ENCODE assay signal across 11 mouse cellular contexts in the genomic region with DNA sequence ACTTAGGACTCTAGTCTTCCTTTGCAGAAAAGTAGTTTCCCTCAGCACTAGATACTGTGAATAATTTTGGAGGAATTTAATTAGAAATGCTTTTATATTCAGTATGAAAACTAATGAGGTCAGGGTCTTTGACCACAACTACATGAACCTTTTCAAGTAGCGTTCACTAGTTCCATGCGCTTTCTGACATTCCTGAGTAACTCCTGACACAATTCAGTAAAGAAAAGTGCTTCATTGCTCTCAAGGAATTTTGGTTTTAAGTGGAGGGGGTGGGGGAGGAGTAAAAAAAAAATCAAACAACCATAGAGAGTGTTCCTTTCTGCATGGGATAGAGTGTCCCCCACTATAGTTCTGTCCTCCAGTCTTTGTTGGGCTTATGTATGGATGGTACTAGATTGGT.
"Had no signal": no experiment of that assay in that cellular context is flagged by ENCODE, and none has a peak within 500 bp of the region (broad histone marks: within the 10 kb centered on the region; RNA-seq: fewer than 3 reads in every experiment).

No protein-coding gene starts in this region.

- DNase-seq: kidney, adult 9 months; layer of hippocampus, postnatal 36 days; liver, embryonic 13.5 days; lung, adult 2 months; midbrain, embryonic 14.5 days; retina, postnatal 1 day; thymus, postnatal 25 days had no signal

- H3K36me3 ChIP-seq: liver, embryonic 13.5 days; neural tube, embryonic 13.5 days had no signal

- H3K9me3 ChIP-seq: liver, embryonic 13.5 days; neural tube, embryonic 13.5 days had no signal

- H3K4me2 ChIP-seq: liver, embryonic 13.5 days; midbrain, embryonic 11.5 days; neural tube, embryonic 13.5 days had no signal

- H3K27ac ChIP-seq: left cerebral cortex, adult 2 months; liver, embryonic 13.5 days; neural tube, embryonic 13.5 days had no signal

- H3K9ac ChIP-seq: liver, embryonic 13.5 days; neural tube, embryonic 13.5 days had no signal

- ATAC-seq: intestine, postnatal 0 days had no signal

- H3K27me3 ChIP-seq: neural tube, embryonic 13.5 days had no signal

- H3K4me3 ChIP-seq: left cerebral cortex, adult 2 months; liver, embryonic 13.5 days; neural tube, embryonic 13.5 days had no signal
